Mouse (Mus musculus) ES-Bruce4 (cell line): ENCODE measurements around the gene Ap3b2.

ENCODE experiments used
- CTCF ChIP-seq: IDR thresholded peaks from one replicate; pipeline ENCODE4 v1.8.1; 2011; ENCODE audit warnings: low read depth, low read length
- EP300 ChIP-seq: IDR thresholded peaks from 2 replicates; pipeline ENCODE4 v1.6.1; 2011; ENCODE audit warnings: low read depth, low read length; ENCODE audit not compliant: insufficient read depth
- POLR2A ChIP-seq: IDR thresholded peaks from one replicate; pipeline ENCODE4 v1.8.1; 2011; ENCODE audit warnings: low read length; ENCODE audit not compliant: insufficient read depth

- TF ChIP-seq CTCF (peak; percentile 31), POLR2A (no peak), EP300 (no peak)
Measured at GRCm38 (mm10) chr7:81476833-81477232, 16.9 kb downstream of the Ap3b2 start.
